Mouse (Mus musculus) midbrain, postnatal 0 days (tissue): ENCODE measurements around the gene Vps11. TPM values are rescaled to one million over a fixed set of nuclear protein-coding genes. Genes with fewer than 3 reads are reported as not detected.
"Not testable (repeated sequence)": the region's sequence is repeated elsewhere in the genome, so short reads cannot be mapped to it uniquely, and the experiment has no call there.

Experiments
- ATAC-seq: fragments of 200-750 bp; cut with Nextera tagmentation; 2 replicates; pipeline ENCODE4 v1.8.0; 2017; ENCODE audit warnings: moderate number of reproducible peaks, mild to moderate bottlenecking, moderate TSS enrichment, moderate library complexity; ENCODE audit not compliant: low FRiP score
- DNase-seq: peaks from one replicate; pipeline ENCODE4 v3.0.0-alpha.2; 2015; ENCODE audit warnings: low spot score
- H3K27ac ChIP-seq: fragments of 300-500 bp; sonication (generic); 2 replicates; pipeline ENCODE4 v1.5.1; 2014; ENCODE audit warnings: low read depth, mild to moderate bottlenecking, low read length, mixed read lengths
- H3K27me3 ChIP-seq: fragments of 300-500 bp; sonication (generic); 2 replicates; pipeline ENCODE4 v1.6.1; 2014; ENCODE audit warnings: low read length, control low read depth, mixed read lengths; ENCODE audit not compliant: insufficient read depth
- H3K36me3 ChIP-seq: fragments of 300-500 bp; sonication (generic); 2 replicates; pipeline ENCODE4 v1.6.1; 2014; ENCODE audit warnings: low read length, control low read depth, mixed read lengths; ENCODE audit not compliant: insufficient read depth
- H3K4me1 ChIP-seq: fragments of 300-500 bp; sonication (generic); 2 replicates; pipeline ENCODE4 v1.6.1; 2014; ENCODE audit warnings: mild to moderate bottlenecking, control low read depth, antibody characterized with exemption, low read length, mixed read lengths; ENCODE audit not compliant: insufficient read depth
- H3K4me2 ChIP-seq: fragments of 300-500 bp; sonication (generic); 2 replicates; pipeline ENCODE4 v1.6.1; 2014; ENCODE audit warnings: low read depth, mild to moderate bottlenecking, low read length, mixed read lengths; ENCODE audit not compliant: poor library complexity, severe bottlenecking
- H3K4me3 ChIP-seq: fragments of 300-500 bp; sonication (generic); 2 replicates; pipeline ENCODE4 v1.5.1; 2014; ENCODE audit warnings: low read depth, mild to moderate bottlenecking, low read length, moderate library complexity
- H3K9ac ChIP-seq: fragments of 300-500 bp; sonication (generic); replicated peaks from 2 replicates; pipeline ENCODE4 v1.6.1; 2014; ENCODE audit warnings: mild to moderate bottlenecking, low read length, moderate library complexity, mixed read lengths; ENCODE audit not compliant: poor library complexity, severe bottlenecking
- H3K9me3 ChIP-seq: fragments of 300-500 bp; sonication (generic); 2 replicates; pipeline ENCODE4 v1.6.1; 2016; ENCODE audit warnings: low read length, control low read depth
- CTCF ChIP-seq: IDR thresholded peaks from 2 replicates; pipeline ENCODE4 v1.5.1; 2016; ENCODE audit warnings: antibody characterized with exemption, mild to moderate bottlenecking
- WGBS: fragments of 180-500 bp; shearing (Covaris S2); extraction: QIAGEN DNeasy Blood & Tissue Kit; methylation state at CpG from one replicate; pipeline ENCODE4 v1.1.7; 2014; 5-methylcytosine and 5-hydroxymethylcytosine counted together
- polyA plus RNA-seq: library from polyadenylated mRNA; unstranded; fragments of >200 nt; fragmentation: Nextera tagmentation; extraction: Ambion mirVana; gene quantifications from 2 replicates; pipeline ENCODE4 v1.2.1, GENCODE M21; 2015
- total RNA-seq: library from RNA; depleted of rRNA; stranded (reverse); fragments of >200 nt; gene quantifications from 2 replicates; pipeline ENCODE4 v1.2.3, GENCODE M21; 2014

The Vps11 gene
- total and polyA plus RNA-seq, 2 experiments from 2014 or later: 41.5 to 42.6 TPM

DNA sequence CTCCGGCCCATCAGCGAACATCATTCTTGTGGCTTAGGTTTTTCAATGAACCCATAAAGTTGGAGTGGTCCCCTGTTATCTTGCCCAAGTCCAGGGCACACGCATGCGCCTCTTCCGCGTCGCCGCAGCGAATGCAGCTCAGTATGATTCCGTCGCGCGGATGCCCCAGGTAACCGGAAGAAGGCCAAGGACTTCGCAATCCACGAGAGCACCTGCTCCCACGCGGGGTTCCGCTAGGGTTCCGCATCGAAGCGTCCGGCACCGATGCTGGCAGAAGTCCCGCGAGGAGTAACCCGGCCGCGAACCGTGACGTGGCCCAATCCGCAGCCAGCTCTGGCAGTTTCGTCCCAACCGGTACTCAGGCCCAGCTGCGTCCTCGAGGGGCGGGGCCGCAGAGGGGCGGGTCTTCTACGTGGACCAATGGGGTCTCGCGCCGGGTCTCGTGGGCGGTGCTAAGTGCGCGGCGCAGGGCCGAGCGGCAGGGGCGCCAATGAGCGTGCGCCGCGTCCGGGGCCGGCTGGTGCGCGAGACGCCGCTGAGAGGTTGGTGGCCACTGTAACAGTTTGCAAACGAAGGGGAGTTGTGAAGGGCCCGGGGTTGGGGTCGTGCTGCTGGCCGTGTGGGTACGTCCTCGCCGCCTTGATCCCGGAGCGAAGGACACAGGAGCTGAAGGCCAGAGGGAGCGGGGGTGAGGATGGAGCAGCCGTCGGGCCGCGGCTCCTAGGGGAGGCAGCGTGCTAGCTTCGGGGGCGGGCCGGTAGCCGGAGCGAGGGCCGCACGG, 17.8 kb upstream of the Vps11 start, which contains the start of gene Hyou1:
Hyou1 (plus strand) TSS at position 437 of the 781 bp plus-strand sequence.
- peak within 1 kb of the TSS; percentile 86 for H3K27ac ChIP-seq
- peaks cover 9% of the 10 kb centered on the region; the same call in 1 of the 2 replicates for H3K4me1 ChIP-seq
- ATAC-seq (peak; percentile 98), DNase-seq (peak; percentile 98)
- H3K9ac ChIP-seq: peak within 1 kb of the TSS; percentile 95
- H3K9me3 ChIP-seq: no peaks in the 10 kb centered on the region
- WGBS: under 1% methylated on average over 76 of the region's 83 CpGs
- TF ChIP-seq CTCF: peak; percentile 62
- peak within 1 kb of the TSS; percentile 94 for H3K4me2 ChIP-seq
- peak within 1 kb of the TSS; percentile 92 for H3K4me3 ChIP-seq
- no peaks in the 10 kb centered on the region for H3K27me3 ChIP-seq
- peaks cover 31% of the 10 kb centered on the region for H3K36me3 ChIP-seq

DNA sequence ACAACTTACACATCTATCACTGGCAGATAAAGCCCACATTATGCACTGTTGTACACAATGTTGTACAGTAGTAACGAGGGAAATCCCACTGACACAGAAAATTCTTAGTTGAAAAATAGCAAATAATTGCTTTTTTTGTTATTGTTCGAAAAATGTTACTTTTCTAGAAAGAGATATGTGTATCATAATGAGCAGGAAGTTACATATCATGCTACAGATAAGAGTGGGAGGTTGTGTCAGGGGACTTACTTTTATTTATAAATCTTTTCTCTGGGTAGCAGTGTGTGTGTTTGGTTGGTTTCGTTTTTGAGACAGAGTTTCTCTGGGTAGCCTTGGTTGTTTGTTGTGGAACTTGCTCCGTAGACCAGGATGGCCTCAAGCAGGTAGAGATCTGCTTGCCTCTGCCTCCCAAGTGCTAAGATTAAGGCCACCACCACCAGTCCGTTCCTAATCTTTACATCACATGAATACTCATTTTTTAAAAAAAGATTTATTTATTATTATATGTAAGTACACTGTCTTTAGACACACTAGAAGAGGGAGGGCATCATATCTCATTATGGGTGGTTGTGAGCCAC, 16.8 kb upstream of the Vps11 start:
- H3K27ac ChIP-seq: peak overlapping the region; percentile 86; the same call in 1 of the 2 replicates
- peak overlapping the region; percentile 55 for H3K4me2 ChIP-seq
- WGBS: 92% methylated on average over 5 of the region's 5 CpGs
- DNase-seq: no peak
- H3K9me3 ChIP-seq: no peaks in the 10 kb centered on the region
- ATAC-seq: no peak
- peaks cover 21% of the 10 kb centered on the region for H3K36me3 ChIP-seq
- peaks cover 9% of the 10 kb centered on the region; the same call in 1 of the 2 replicates for H3K4me1 ChIP-seq
- no peaks in the 10 kb centered on the region for H3K27me3 ChIP-seq
- peak overlapping the region; percentile 92 for H3K4me3 ChIP-seq
- 0 out of 2 replicates have a peak overlapping the region, but pooled peaks have one; percentile 74 for H3K9ac ChIP-seq
- no peak for TF ChIP-seq CTCF

DNA sequence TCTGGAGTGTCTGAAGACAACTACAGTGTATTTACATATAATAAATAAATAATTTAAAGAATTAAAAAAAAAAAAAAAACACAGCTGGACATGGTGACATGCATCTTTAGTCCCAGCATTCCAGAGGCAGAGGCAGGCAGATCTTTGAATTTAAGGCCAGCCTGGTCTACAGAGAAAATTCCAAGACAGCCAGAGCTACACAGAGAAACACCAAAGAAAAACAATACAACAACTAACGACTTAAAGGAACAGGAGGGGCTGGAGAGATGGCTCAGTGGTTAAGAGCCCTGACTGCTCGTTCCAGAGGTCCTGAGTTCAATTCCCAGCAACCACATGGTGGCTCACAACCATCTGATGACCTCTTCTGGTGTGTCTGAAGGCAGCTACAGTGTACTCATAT, 15.9 kb upstream of the Vps11 start:
- H3K27ac ChIP-seq, DNase-seq, ATAC-seq, H3K4me3 ChIP-seq, H3K9me3 ChIP-seq, H3K9ac ChIP-seq, H3K27me3 ChIP-seq, H3K4me2 ChIP-seq, H3K4me1 ChIP-seq: not testable (repeated sequence)
- H3K36me3 ChIP-seq: peaks cover 12% of the 10 kb centered on the region
- WGBS: 91% methylated on average over 2 of the region's 2 CpGs

DNA sequence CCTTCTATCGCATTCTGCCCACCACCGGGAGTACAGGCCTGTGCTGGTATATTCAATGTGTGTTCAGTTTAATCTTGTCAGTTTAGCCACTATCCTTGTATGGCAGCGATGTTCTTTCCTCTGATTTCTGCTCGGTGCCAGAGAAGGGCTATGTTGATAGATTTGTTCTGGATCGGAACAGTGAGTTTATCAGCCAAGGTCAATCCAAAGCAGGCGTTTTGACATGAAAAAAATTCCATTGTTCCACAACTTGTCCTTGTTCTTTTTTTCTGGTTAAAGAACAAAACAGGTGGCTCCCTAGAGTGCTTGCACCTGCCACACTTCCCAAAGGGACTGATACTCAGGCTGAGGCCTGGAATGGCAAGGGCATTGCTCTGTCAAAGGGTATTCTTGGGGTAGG, 14.7 kb upstream of the Vps11 start:
- H3K4me3 ChIP-seq: no peak overlapping the region

DNA sequence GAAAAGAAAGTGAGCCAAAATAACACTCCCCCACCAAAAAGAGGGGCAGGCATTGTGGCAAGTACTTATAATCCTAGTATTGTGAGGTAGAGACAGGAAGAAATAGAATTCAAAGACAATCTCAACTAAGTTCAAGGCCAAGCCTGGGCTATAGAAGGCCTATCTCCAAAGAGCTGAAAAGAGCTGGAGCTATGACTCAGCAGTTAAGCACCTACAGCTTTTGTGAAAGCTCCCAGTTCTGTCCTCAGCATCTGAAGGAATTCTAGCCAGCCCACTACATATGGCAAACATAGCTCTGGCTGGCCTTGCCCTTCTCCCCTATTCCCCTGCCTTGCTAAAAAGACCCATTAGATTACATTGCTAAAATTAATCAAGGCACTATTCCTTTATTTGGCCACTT, 11.9 kb upstream of the Vps11 start:
- no peaks in the 10 kb centered on the region for H3K4me1 ChIP-seq
- H3K36me3 ChIP-seq: no peaks in the 10 kb centered on the region
- DNase-seq: no peak
- no peak overlapping the region for H3K9ac ChIP-seq
- no peak overlapping the region for H3K27ac ChIP-seq
- no peaks in the 10 kb centered on the region for H3K27me3 ChIP-seq
- no peak overlapping the region for H3K4me2 ChIP-seq
- H3K4me3 ChIP-seq: no peak overlapping the region
- H3K9me3 ChIP-seq: no peaks in the 10 kb centered on the region
- no peak for ATAC-seq
- no peak for TF ChIP-seq CTCF

More for the DNA sequence above, 14.7 kb upstream of the Vps11 start:
- DNase-seq: no peak
- no peak overlapping the region for H3K4me2 ChIP-seq
- no peak overlapping the region for H3K9ac ChIP-seq
- peaks cover 9% of the 10 kb centered on the region; the same call in 1 of the 2 replicates for H3K4me1 ChIP-seq
- no peaks in the 10 kb centered on the region for H3K9me3 ChIP-seq
- no peak for TF ChIP-seq CTCF
- peaks cover under 1% of the 10 kb centered on the region; the same call in 1 of the 2 replicates for H3K36me3 ChIP-seq
- no peak overlapping the region for H3K27ac ChIP-seq
- WGBS: 90% methylated on average over 6 of the region's 6 CpGs
- no peaks in the 10 kb centered on the region for H3K27me3 ChIP-seq
- ATAC-seq: no peak

DNA sequence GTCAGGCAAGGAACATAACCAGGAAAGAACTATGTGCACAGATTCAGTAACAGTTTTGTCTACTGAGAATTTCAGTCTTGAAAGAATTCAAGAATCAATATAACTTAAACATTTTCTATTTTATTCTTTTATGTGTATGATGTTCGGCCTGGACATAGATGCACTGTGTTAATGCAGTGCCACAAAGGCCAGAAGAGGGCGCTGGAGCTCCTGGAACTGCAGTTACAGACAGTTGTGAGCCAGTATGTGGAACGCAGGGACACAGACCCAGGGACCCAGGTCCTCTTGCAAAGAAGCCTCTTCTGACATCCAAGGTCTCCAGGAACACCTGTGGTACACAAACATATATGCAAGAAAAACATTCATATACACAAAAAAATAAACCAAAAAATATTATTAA, 3.0 kb upstream of the Vps11 start:
- Histone ChIP-seq H3K36me3 (no peaks in the 10 kb centered on the region), H3K9ac (no peak overlapping the region), H3K4me2 (no peak overlapping the region), H3K27me3 (no peaks in the 10 kb centered on the region), H3K9me3 (no peaks in the 10 kb centered on the region), H3K4me3 (no peak overlapping the region), H3K4me1 (0 out of 2 replicates have a peak, but pooled peaks cover 3% of the 10 kb centered on the region), H3K27ac (no peak overlapping the region)
- 58% methylated on average over 3 of the region's 3 CpGs for WGBS
- DNase-seq (no peak), ATAC-seq (no peak)
- TF ChIP-seq CTCF: peak; percentile 43

DNA sequence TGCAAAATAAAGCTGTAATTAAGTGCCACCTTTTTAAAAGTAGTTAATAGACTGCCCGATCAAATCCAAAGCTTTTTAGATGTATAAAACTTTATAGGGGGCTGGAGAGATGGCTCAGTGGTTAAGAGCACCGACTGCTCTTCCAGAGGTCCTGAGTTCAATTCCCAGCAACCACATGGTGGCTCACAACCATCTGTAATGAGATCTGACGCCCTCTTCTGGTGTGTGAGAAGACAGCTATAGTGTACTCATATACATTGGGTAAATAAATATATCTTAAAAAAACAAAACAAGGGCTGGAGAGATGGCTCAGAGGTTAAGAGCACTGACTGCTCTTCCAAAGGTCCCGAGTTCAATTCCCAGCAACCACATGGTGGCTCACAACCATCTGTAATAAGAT, 461 bp upstream of the Vps11 start:
- 43% methylated on average over 4 of the region's 4 CpGs for WGBS
- peak overlapping the region; percentile 65 for H3K4me3 ChIP-seq
- H3K36me3 ChIP-seq, H3K4me1 ChIP-seq, DNase-seq, H3K9ac ChIP-seq, H3K27me3 ChIP-seq, H3K9me3 ChIP-seq: not testable (repeated sequence)
- H3K4me2 ChIP-seq: peak overlapping the region; percentile 66
- ATAC-seq: peak; percentile 47; the same call in 1 of the 2 replicates
- H3K27ac ChIP-seq: 0 out of 2 replicates have a peak overlapping the region, but pooled peaks have one; percentile 78
